Comparison of ENCODE assay signal across 9 mouse cellular contexts in the genomic region with DNA sequence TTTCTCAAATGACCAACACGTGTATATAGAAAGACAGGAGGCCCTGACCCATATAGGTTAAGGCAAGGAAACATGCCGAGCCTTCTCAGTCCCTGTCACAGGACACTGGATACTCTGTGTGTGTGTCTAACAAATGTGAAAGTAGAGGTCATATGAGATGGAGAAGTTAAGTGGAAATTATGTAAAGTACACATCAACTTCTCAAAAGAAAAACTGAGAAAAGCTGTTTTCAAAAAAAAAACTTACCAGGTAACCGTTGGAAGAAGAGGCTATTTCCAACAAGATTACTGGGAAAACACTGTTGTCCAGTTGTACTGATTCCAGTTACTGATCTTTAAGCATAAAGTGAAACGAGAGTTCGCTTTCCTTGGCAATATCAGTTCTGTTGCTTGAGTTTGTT. TPM values are rescaled to one million over a fixed set of nuclear protein-coding genes. Genes with fewer than 3 reads are reported as not detected.
DNase-seq lines count a peak whose midpoint lies in the region; ATAC-seq and TF ChIP-seq lines count a peak whose summit lies in the region.
"Had no signal": no experiment of that assay in that cellular context is flagged by ENCODE, and none has a peak within 500 bp of the region (broad histone marks: within the 10 kb centered on the region; RNA-seq: fewer than 3 reads in every experiment).

No protein-coding gene starts in this region.

- no peak overlapping the region for H3K9ac ChIP-seq in forebrain, embryonic 11.5 days (ENCODE audit: low read length)
- H3K9ac ChIP-seq in lung, embryonic 15.5 days: no peak overlapping the region
- H3K9ac ChIP-seq in liver, embryonic 13.5 days: peak overlapping the region; percentile 93; the same call in 1 of the 2 replicates
- no peak overlapping the region for H3K9ac ChIP-seq in stomach, embryonic 15.5 days

- H3K4me3 ChIP-seq in forebrain, embryonic 10.5 days: peak overlapping the region; percentile 86
- H3K4me3 ChIP-seq in forebrain, embryonic 11.5 days (ENCODE audit: low read depth, low read length): no peak overlapping the region
- H3K4me3 ChIP-seq in lung, embryonic 15.5 days: peak overlapping the region; percentile 92; the same call in 1 of the 2 replicates
- H3K4me3 ChIP-seq in lung, adult 2 months (replicated peaks; ENCODE audit: extremely low read depth, low read depth, low read length): no peak overlapping the region
- peak overlapping the region; percentile 93 for H3K4me3 ChIP-seq in liver, embryonic 13.5 days (replicated peaks)
- H3K4me3 ChIP-seq in stomach, embryonic 15.5 days (replicated peaks): peak overlapping the region; percentile 86

- ATAC-seq in forebrain, embryonic 11.5 days (replicated peaks; ENCODE audit: low FRiP score): no peak
- no peak for ATAC-seq in lung, embryonic 15.5 days (ENCODE audit: borderline replicate concordance, extremely low read depth, low FRiP score, low TSS enrichment)
- ATAC-seq in liver, embryonic 13.5 days (ENCODE audit: low read depth): no peak
- ATAC-seq in stomach, embryonic 15.5 days (ENCODE audit: insufficient read depth, low FRiP score, low read depth): no peak

- TF ChIP-seq POLR2A in lung, adult 2 months (IDR thresholded peaks at IDR 0.05; ENCODE audit: borderline replicate concordance, extremely low read depth, low read depth, low read length): no peak

- H3K9me3 ChIP-seq in forebrain, embryonic 10.5 days: no peaks in the 10 kb centered on the region
- H3K9me3 ChIP-seq in forebrain, embryonic 11.5 days (ENCODE audit: control insufficient read depth, low read length): no peaks in the 10 kb centered on the region
- H3K9me3 ChIP-seq in lung, embryonic 15.5 days: no peaks in the 10 kb centered on the region
- no peaks in the 10 kb centered on the region for H3K9me3 ChIP-seq in liver, embryonic 13.5 days (replicated peaks)
- H3K9me3 ChIP-seq in stomach, embryonic 15.5 days: no peaks in the 10 kb centered on the region

- H3K27me3 ChIP-seq in forebrain, embryonic 10.5 days (ENCODE audit: poor library complexity, severe bottlenecking): no peaks in the 10 kb centered on the region
- no peaks in the 10 kb centered on the region for H3K27me3 ChIP-seq in forebrain, embryonic 11.5 days (ENCODE audit: control insufficient read depth, insufficient read depth, low read length)
- no peaks in the 10 kb centered on the region for H3K27me3 ChIP-seq in lung, embryonic 15.5 days
- H3K27me3 ChIP-seq in liver, embryonic 13.5 days: no peaks in the 10 kb centered on the region
- H3K27me3 ChIP-seq in stomach, embryonic 15.5 days (replicated peaks): no peaks in the 10 kb centered on the region

- peaks cover 25% of the 10 kb centered on the region for H3K4me1 ChIP-seq in forebrain, embryonic 10.5 days
- no peaks in the 10 kb centered on the region; the same call in 1 of the 2 replicates for H3K4me1 ChIP-seq in forebrain, embryonic 11.5 days (replicated peaks; ENCODE audit: control insufficient read depth, insufficient read depth, low read length)
- H3K4me1 ChIP-seq in lung, embryonic 15.5 days: peaks cover 11% of the 10 kb centered on the region
- H3K4me1 ChIP-seq in lung, adult 2 months (ENCODE audit: control insufficient read depth, insufficient read depth, low read length): peaks cover 6% of the 10 kb centered on the region; the same call in 1 of the 2 replicates
- peaks cover 26% of the 10 kb centered on the region for H3K4me1 ChIP-seq in liver, embryonic 13.5 days (replicated peaks)
- H3K4me1 ChIP-seq in stomach, embryonic 15.5 days: peaks cover 5% of the 10 kb centered on the region

- no peak overlapping the region for H3K27ac ChIP-seq in forebrain, embryonic 10.5 days
- H3K27ac ChIP-seq in forebrain, embryonic 11.5 days (ENCODE audit: low read depth, low read length): no peak overlapping the region
- H3K27ac ChIP-seq in lung, embryonic 15.5 days: no peak overlapping the region
- no peak overlapping the region for H3K27ac ChIP-seq in liver, embryonic 13.5 days
- H3K27ac ChIP-seq in stomach, embryonic 15.5 days: no peak overlapping the region

- H3K36me3 ChIP-seq in forebrain, embryonic 10.5 days (replicated peaks): peaks cover 62% of the 10 kb centered on the region
- H3K36me3 ChIP-seq in forebrain, embryonic 11.5 days (ENCODE audit: control insufficient read depth, insufficient read depth, low read length): no peaks in the 10 kb centered on the region
- peaks cover 9% of the 10 kb centered on the region for H3K36me3 ChIP-seq in lung, embryonic 15.5 days
- peaks cover 18% of the 10 kb centered on the region; the same call in 1 of the 2 replicates for H3K36me3 ChIP-seq in liver, embryonic 13.5 days
- 0 out of 2 replicates have a peak, but pooled peaks cover 3% of the 10 kb centered on the region for H3K36me3 ChIP-seq in stomach, embryonic 15.5 days

- no peak for TF ChIP-seq CTCF in lung, adult 2 months (IDR thresholded peaks at IDR 0.05; ENCODE audit: insufficient read depth, low read length)

- 91% methylated on average over 5 of the region's 5 CpGs for WGBS in forebrain, embryonic 10.5 days
- WGBS in forebrain, embryonic 11.5 days: 92% methylated on average over 5 of the region's 5 CpGs
- WGBS in lung, embryonic 15.5 days: 88% methylated on average over 5 of the region's 5 CpGs
- 89% methylated on average over 5 of the region's 5 CpGs for WGBS in lung, adult 2 months
- WGBS in liver, embryonic 13.5 days (ENCODE audit: insufficient replicate concordance): 70% methylated on average over 5 of the region's 5 CpGs
- 88% methylated on average over 5 of the region's 5 CpGs for WGBS in stomach, embryonic 15.5 days

- H3K4me2 ChIP-seq in forebrain, embryonic 11.5 days (ENCODE audit: low read depth, low read length, severe bottlenecking): no peak overlapping the region
- H3K4me2 ChIP-seq in lung, embryonic 15.5 days: no peak overlapping the region; the same call in 1 of the 2 replicates
- peak overlapping the region; percentile 87 for H3K4me2 ChIP-seq in liver, embryonic 13.5 days
- peak overlapping the region; percentile 88; the same call in 1 of the 2 replicates for H3K4me2 ChIP-seq in stomach, embryonic 15.5 days

- no peak for DNase-seq in forebrain, embryonic 10.5 days (ENCODE audit: extremely low spot score, low spot score)
- DNase-seq in forebrain, embryonic 11.5 days (ENCODE audit: low spot score): no peak
- DNase-seq in lung, adult 2 months: no peak
- no peak for DNase-seq in liver, embryonic 13.5 days
- no peak for DNase-seq in gastrocnemius, adult 18-20 months (ENCODE audit: low spot score)
- no peak for DNase-seq in thymus, postnatal 14 days
- DNase-seq: cerebellum, adult 8-10 months had no signal

RNA-seq across cellular contexts. Expression of gene Cnbd2, which starts 1.2 kb away (rescaled TPM):
- polyA plus RNA-seq in forebrain, embryonic 10.5 days (2016; fragmentation: Nextera tagmentation; extraction: Ambion mirVana): 2.5 and 2.6 TPM in 2 replicates
- 3.6 and 4.5 TPM in 2 replicates for polyA plus RNA-seq in forebrain, embryonic 11.5 days (2014; fragmentation: Nextera tagmentation; extraction: Ambion mirVana)
- polyA plus RNA-seq in lung, embryonic 15.5 days (2015; fragmentation: Nextera tagmentation; extraction: Ambion mirVana): 3.7 and 4.0 TPM in 2 replicates
- 0.96 and 1.2 TPM in 2 replicates for polyA plus RNA-seq in lung, adult 2 months (2012; rRNA removed)
- 1.1 and 1.7 TPM in 2 replicates for polyA plus RNA-seq in liver, embryonic 13.5 days (2015; fragmentation: Nextera tagmentation; extraction: Ambion mirVana)
- polyA plus RNA-seq in stomach, embryonic 15.5 days (2015; fragmentation: Nextera tagmentation; extraction: Ambion mirVana): 4.3 and 4.7 TPM in 2 replicates
- 1 to 10 TPM in 1 of 2 experiments, under 1 TPM in 1; 0.89 to 1.0 TPM for total RNA-seq in gastrocnemius, adult 18-20 months (2021)

RNA-seq across cellular contexts. Expression of gene Scand1, which starts 1.6 kb away (rescaled TPM):
- polyA plus RNA-seq in forebrain, embryonic 10.5 days (2016; fragmentation: Nextera tagmentation; extraction: Ambion mirVana): 49.0 and 52.1 TPM in 2 replicates
- 78.0 and 84.0 TPM in 2 replicates for polyA plus RNA-seq in forebrain, embryonic 11.5 days (2014; fragmentation: Nextera tagmentation; extraction: Ambion mirVana)
- 64.7 and 68.5 TPM in 2 replicates for polyA plus RNA-seq in lung, embryonic 15.5 days (2015; fragmentation: Nextera tagmentation; extraction: Ambion mirVana)
- polyA plus RNA-seq in lung, adult 2 months (2012; rRNA removed): 157 and 282 TPM in 2 replicates
- polyA plus RNA-seq in liver, embryonic 13.5 days (2015; fragmentation: Nextera tagmentation; extraction: Ambion mirVana): 34.4 and 34.6 TPM in 2 replicates
- 65.9 and 76.7 TPM in 2 replicates for polyA plus RNA-seq in stomach, embryonic 15.5 days (2015; fragmentation: Nextera tagmentation; extraction: Ambion mirVana)
- 10 to 100 TPM; 64.7 to 64.8 TPM for total RNA-seq in gastrocnemius, adult 18-20 months (2021)

Comparison
In these comparisons a context has a peak if more than half of its experiments do, and no peak if none do; other contexts are left out.
1. H3K4me3 ChIP-seq: peak in forebrain, embryonic 10.5 days (single experiment), lung, embryonic 15.5 days (single experiment), liver, embryonic 13.5 days (single experiment) and stomach, embryonic 15.5 days (single experiment); none in forebrain, embryonic 11.5 days (single experiment) and lung, adult 2 months (single experiment).
2. H3K4me2 ChIP-seq: peak in liver, embryonic 13.5 days (single experiment) and stomach, embryonic 15.5 days (single experiment); none in forebrain, embryonic 11.5 days (single experiment) and lung, embryonic 15.5 days (single experiment).